Mouse (Mus musculus): ENCODE measurements around the gene Ube2g1. TPM values are rescaled to one million over a fixed set of nuclear protein-coding genes. Genes with fewer than 3 reads are reported as not detected.

The Ube2g1 gene
- 10 to 100 TPM; 47.7 to 48.6 TPM for total RNA-seq (2021)
- long read RNA-seq, experiment 1, transcript Ube2g1-201 (6 exons, 3,815 nt), result major isoform, 79 of 98 reads
- long read RNA-seq, experiment 1, partial matches to known transcripts, result 1 of 98 reads
- long read RNA-seq, experiment 1, other reads (novel, unspliced or antisense), result 13 of 98 reads
- long read RNA-seq, experiment 2, transcript Ube2g1-201 (6 exons, 3,815 nt), result major isoform, 80 of 94 reads
- long read RNA-seq, experiment 2, partial matches to known transcripts, result 2 of 94 reads
- long read RNA-seq, experiment 2, other reads (novel, unspliced or antisense), result 9 of 94 reads

GRCm38 (mm10) chr11:72606694-72607407 is at the start of gene Ube2g1:
Gene Ube2g1, plus strand, starts transcription at chr11:72607283.
- DNase-seq, result peak; percentile 98

DNA sequence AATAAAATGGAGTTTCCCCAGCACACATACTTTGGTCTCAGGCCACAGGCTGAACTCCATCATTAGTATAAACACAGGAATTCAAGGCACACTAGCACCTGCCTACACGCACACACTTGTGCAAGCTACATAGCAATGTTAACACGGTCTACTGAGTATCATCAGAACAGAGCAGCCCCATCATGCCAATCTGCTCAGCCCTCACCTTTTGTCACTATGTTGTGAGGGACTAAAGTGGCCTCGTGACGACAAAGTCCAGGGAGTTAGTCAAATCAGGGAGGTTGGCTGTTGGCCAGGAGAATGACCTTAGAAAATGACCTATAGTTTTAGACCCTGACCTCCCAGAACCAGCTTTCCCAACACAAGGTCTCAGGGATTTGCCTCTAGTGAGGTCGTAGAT is 48.9 kb upstream of the Ube2g1 start:
- DNase-seq, result no peak

DNA sequence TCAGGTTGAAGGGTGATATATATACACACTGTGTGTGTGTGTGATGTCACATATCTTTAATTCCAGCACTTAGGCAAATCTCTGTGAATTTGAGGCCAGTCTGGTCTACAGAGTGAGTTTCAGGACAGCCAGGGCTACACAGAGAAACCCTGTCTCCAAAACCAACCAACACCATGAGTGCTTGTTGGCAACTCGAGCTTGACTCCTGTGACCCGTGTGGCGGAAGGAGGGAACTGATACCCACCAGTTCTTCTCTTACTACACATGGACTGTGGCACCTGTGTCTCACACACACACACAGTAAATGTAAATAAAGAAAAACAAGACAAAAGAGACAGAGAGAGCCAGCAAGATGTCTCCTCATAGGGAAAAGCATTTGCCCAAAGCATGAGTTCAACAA is 46.4 kb upstream of the Ube2g1 start:
- no peak for DNase-seq

- no peak for DNase-seq
These were observed 42.8 kb upstream of the Ube2g1 start for GRCm38 (mm10) chr11:72564232-72564807.

DNA sequence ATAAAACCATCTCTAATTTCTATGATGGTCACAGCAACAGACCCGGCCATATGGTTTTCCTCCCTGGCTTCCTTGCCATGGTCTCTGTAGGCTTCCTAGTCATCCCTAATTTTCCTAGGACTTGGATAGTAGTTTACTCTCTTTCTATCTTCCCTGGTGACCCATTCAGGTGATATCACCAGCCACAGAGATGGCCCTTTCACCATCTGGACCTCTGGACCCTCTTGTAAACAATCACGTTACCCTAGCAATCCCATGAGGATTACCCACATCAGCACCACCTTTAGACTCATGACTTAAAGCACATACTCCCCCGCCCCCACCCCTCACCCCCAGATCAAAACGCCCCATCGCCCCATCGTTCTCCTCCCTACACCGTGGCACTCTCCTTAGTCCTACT is 40.8 kb upstream of the Ube2g1 start:
- no peak for DNase-seq

GRCm38 (mm10) chr11:72566816-72567338 is 40.2 kb upstream of the Ube2g1 start:
- DNase-seq, result no peak

DNA sequence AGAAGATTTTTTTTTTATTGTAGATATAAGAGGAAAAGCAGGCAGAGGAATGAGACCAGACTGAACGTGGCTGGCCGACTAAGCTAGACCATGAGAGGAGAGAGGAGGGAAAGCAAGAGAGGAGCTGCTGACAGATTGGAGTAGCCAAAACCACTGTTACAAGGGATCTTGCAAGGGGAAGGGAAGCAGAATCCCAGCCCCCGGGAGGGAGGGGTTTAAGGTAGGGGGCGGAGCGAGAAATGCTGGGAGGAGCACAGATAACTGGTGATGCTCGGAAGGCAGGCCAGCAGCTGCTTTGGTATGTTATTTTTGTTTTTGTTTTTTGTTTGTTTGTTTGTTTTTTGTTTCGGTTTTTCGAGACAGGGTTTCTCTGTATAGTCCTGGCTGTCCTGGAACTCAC is 38.0 kb upstream of the Ube2g1 start:
- no peak for DNase-seq

- no peak for DNase-seq
These were observed 37.3 kb upstream of the Ube2g1 start for GRCm38 (mm10) chr11:72569671-72570318.

DNA sequence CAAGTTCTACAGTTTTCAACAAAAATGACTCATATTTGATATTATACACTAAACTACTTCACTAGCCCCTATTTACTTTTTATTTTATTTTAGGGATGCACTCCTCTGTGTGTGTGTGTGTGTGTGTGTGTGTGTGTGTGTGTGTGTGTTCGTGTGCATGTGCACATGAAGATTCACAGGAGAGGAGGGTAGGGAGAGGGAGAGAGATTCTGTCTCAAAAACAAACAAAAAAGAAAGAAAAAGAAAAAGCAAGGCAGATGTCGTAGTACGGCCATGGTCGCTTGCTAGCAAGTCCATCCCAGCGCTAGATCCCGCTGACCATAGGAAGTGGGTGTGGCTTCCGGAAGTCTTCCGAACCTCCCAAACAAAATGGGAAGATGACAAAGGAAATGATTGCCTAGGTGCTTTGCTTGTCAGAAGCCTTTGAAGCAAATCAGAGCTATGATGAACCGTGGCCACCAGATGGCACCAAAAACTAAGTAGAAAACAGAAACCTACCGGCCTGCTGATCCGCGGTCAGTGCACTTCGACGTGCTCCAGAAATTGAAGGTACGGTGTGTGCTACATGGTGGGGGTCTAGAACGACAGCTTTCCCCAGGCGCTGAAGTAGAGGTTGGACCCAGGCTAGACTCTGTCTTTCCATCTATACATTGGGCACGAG is 36.6 kb upstream of the Ube2g1 start:
- peak; percentile 79 for DNase-seq

DNA sequence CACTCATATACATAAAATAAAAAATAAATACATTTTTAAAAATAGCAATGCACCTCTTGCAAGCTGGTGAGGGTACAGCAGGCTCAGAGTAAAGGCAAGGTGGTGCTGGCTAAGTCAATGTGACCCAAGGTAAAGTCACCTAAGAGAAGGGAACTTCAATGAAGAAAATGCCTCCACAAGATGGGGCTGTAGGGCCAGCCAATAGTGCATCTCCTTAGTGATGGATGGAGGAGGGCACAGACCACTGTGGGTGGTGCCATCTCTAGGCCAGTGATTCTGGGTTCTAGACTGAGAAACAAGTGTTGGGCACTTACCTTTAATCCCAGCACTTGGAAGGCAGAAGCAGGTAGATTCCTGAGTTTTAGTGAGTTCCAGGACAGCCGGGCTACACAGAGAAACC is 33.3 kb upstream of the Ube2g1 start:
- DNase-seq, result no peak

DNA sequence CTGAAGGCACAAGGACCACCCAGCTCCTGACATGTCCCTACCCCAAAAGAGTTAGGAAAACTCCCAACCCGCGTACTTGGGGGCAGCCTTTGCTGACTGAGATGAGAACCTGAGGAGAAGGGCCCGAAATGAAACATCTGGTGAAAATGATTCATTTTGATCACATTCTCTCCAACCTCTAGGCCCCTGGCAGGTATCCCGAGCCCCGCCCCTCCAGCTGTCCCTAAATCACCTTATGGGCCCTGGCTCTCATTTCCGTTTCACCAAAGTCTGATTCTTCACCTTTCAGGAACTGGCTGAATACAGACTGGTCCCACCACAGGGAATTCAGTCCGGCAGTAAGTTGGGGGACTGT is 31.0 kb upstream of the Ube2g1 start:
- peak; percentile 21 for DNase-seq

GRCm38 (mm10) chr11:72576466-72577351 is 30.4 kb upstream of the Ube2g1 start:
- DNase-seq, result no peak

GRCm38 (mm10) chr11:72578471-72578870 is 28.6 kb upstream of the Ube2g1 start:
- DNase-seq, result no peak

DNA sequence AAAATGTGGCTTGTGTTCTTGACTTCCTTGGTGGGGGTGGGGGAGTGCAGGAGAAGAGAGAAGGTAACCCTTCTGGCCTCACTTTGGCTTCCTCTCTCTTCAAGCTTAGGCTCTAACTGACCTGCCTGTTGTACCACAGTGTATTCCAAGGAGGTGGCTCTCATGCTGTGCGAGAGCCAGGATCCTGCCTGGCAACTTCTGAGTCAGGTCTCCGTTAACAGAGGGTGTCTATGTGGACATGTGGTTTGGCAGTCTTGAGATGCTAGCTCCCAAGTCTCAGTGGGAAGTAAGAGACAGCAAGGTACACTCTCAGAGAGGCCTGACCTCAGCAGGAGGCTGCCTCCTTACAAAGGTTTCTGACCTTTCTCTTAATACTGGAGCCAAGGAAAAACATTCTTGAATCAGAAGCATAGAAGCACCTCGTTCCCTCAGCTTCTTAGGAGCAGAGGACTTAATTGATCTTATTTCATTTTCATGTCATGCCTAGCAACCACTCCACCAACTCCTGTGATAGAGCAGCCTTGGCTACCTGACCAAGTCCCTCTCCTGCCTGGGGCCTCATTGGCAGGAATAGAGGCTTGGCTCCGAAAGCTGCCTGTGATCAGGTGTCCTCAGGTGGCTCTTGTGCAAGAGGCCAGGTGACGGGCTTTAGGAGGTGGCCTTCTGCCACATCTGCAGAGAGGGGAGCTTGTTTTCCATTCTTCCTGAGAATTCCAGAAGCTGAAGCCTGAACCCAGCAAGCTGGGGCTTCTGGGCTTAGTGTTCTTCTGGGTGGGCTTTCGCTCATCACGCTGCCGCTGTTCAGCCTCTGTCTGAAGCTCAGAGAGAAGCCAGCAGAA is 25.3 kb upstream of the Ube2g1 start:
- peak; percentile 15 for DNase-seq

GRCm38 (mm10) chr11:72582448-72582705 is 24.7 kb upstream of the Ube2g1 start:
- DNase-seq, result no peak

- no peak for DNase-seq
These were observed 24.0 kb upstream of the Ube2g1 start for GRCm38 (mm10) chr11:72583092-72583491.

GRCm38 (mm10) chr11:72586570-72586969 is 20.5 kb upstream of the Ube2g1 start:
- DNase-seq, result no peak

GRCm38 (mm10) chr11:72587537-72588233 is 19.4 kb upstream of the Ube2g1 start:
- DNase-seq, result no peak

DNA sequence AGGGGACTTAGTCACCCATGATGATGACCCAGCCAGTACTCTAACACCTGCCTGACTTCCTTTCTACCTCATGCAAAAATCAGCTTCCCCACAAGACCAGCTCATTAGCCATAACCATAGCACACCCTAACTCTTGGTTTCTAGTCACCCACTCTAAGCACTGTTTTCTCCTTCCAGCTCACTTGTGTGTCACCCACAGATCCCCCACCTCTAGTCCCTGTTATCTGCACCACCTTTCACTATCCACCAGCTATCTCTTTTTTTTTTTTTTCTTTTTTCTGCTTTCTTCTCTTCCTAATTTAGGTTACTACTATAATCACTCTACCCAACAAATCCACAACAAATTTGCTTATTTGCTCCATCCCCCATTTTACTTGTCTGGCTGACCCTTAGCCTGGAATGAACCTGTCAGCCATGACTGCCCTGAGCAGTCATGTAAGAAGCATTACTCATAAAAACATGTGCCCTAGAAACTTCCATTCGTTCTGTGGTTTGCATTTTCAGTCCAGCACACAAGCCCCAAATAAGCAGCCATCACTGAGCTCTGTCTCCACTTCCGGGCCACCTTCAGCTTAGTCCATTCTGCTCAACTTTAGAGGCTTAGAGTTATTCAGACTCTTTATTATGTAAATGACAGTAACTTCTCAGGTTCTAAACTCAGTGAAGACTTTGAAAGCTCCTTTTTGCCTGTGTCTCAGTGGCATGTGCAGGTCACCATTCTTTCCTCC is 11.9 kb upstream of the Ube2g1 start:
- DNase-seq, result no peak
